Mouse (Mus musculus): ENCODE results near the gene Hic2. TPM values are rescaled to one million over a fixed set of nuclear protein-coding genes. Genes with fewer than 3 reads are reported as not detected.

Gene Hic2
- total and polyA plus RNA-seq, 3 experiments = 5.9 to 9.5 TPM; not detected in 1

DNA sequence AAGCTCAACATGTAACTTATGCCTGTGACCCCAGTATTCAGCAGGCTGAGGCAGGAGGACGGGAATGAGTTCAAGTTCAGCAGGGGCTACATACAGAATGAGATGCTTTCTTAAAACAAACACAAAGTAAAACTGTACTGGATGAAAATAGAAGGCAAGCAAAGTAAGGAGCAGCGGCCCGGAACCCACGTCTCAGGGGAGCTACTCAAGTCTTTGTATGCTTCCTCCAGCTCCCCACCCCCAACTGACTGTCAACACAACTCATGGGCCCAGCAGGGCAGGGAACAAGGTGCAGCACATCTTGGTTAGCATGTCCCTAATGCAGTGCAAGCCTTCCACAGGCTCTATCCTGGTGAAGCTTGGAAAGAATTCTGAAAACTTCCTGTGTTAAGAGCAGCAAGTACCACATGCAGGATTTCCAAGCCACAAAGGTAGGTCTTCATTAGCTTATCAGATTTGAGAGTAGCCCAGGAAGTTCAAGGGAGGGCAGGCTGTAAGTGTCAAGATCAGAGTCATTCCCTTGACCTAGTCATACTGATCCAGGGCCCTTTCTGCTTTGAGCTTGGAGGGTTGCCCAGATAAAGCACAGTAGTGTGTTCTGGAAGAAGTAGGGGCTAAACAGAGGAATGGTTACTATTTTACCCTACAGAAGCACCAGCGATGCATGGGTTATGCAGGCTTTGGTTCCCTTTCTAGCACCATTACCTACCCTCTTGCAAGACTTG is 70.3 kb downstream of the Hic2 start:
- no peak for DNase-seq (ENCODE audit: low read depth, low spot score)
- no peak overlapping the region for H3K4me3 ChIP-seq (ENCODE audit: control insufficient read depth in 1 of 2, insufficient read depth in 1 of 2, low read depth in 2 of 2, low read length in 2 of 2)

DNA sequence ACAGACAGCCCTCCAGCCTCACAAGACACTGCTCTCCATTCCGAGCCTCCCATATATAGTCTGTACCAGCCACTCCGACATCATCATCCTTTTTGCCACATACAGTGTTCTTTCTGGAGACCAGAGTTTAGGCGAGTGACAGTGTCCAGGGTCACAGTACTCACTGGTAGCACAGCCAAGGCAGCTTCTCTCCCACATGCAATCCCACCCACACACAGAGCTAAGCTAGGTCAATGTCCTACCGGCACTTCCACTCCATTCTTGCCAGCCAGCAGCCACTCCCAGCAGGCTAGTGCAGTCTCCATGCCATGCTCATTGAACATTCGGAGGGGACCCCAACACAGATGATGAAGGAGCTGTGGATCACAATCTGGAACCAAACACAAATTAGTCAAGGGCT is 74.1 kb downstream of the Hic2 start:
- Histone ChIP-seq H3K9ac (ENCODE audit: control insufficient read depth, low read depth, low read length, poor library complexity, severe bottlenecking) (no peak overlapping the region), H3K79me2 (ENCODE audit: control insufficient read depth, insufficient read depth, low read length, poor library complexity) (no peaks in the 10 kb centered on the region), H3K36me3 (ENCODE audit: control insufficient read depth in 1 of 2, insufficient read depth in 2 of 2, low read length in 2 of 2) (peaks cover 0 to 1% of the 10 kb centered on the region in 2 experiments; a peak in 2 of 4 replicates)

More for the DNA sequence above, 70.3 kb downstream of the Hic2 start:
- Histone ChIP-seq H3K79me2 (ENCODE audit: control insufficient read depth, insufficient read depth, low read length, poor library complexity) (no peaks in the 10 kb centered on the region), H3K27ac (ENCODE audit: control insufficient read depth, low read depth, low read length) (no peak overlapping the region), H3K27me3 (ENCODE audit: control insufficient read depth in 1 of 2, insufficient read depth in 2 of 2, low read length in 2 of 2) (no peaks in the 10 kb centered on the region), H3K36me3 (ENCODE audit: control insufficient read depth in 1 of 2, insufficient read depth in 2 of 2, low read length in 2 of 2) (peaks cover 0 to 3% of the 10 kb centered on the region in 2 experiments; a peak in 2 of 4 replicates), H3K9ac (ENCODE audit: control insufficient read depth, low read depth, low read length, poor library complexity, severe bottlenecking) (no peak overlapping the region), H3K4me1 (ENCODE audit: control insufficient read depth in 1 of 2, insufficient read depth in 2 of 2, low read length in 2 of 2) (no peaks in the 10 kb centered on the region), H3K9me3 (replicated peaks; ENCODE audit: insufficient read depth, low read length) (no peaks in the 10 kb centered on the region)
- TF ChIP-seq MAFK (IDR thresholded peaks at IDR 0.05; ENCODE audit: borderline replicate concordance, low read depth, low read length) (no peak), JUND (IDR thresholded peaks at IDR 0.05; ENCODE audit: low read depth, low read length) (no peak), RCOR1 (IDR thresholded peaks at IDR 0.05; ENCODE audit: low read depth, low read length) (no peak), POLR2AphosphoS2 (IDR thresholded peaks at IDR 0.05; ENCODE audit: low read length) (no peak), MYB (IDR thresholded peaks at IDR 0.05; ENCODE audit: low read depth, low read length) (no peak), GATA1 (IDR thresholded peaks at IDR 0.05; ENCODE audit: low read depth, low read length) (no peak)

DNA sequence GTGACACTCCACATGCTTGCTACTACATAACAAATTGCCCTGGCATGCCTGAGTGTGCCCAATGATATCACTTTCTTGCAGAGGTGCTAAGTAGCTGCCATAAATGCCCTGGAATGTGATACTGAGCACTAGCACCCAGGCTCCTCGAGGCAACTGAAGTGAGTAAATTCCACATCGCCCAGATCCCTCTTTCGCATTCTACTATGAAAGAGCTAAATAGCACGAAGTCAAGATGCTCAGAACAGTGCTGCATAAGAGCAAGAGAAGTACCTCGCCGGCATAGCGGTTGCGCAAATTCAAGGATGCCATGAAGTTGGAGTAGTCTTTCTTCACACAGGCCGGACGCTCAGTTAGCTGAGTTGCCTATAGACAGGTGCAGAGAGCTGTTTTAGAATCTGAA is 75.7 kb downstream of the Hic2 start:
- H3K9ac ChIP-seq (ENCODE audit: control insufficient read depth, low read depth, low read length, poor library complexity, severe bottlenecking) = no peak overlapping the region
- H3K4me1 ChIP-seq (ENCODE audit: control insufficient read depth in 1 of 2, insufficient read depth in 2 of 2, low read length in 2 of 2) = no peaks in the 10 kb centered on the region
- H3K36me3 ChIP-seq (ENCODE audit: control insufficient read depth in 1 of 2, insufficient read depth in 2 of 2, low read length in 2 of 2) = no peaks in the 10 kb centered on the region; a peak in 1 of 4 replicates
- no peaks in the 10 kb centered on the region for H3K27me3 ChIP-seq (ENCODE audit: control insufficient read depth in 1 of 2, insufficient read depth in 2 of 2, low read length in 2 of 2)
- H3K79me2 ChIP-seq (ENCODE audit: control insufficient read depth, insufficient read depth, low read length, poor library complexity) = no peaks in the 10 kb centered on the region
- H3K9me3 ChIP-seq (replicated peaks; ENCODE audit: insufficient read depth, low read length) = no peaks in the 10 kb centered on the region
- no peak for DNase-seq (ENCODE audit: low read depth, low spot score)
- H3K27ac ChIP-seq (ENCODE audit: control insufficient read depth, low read depth, low read length) = no peak overlapping the region
- TF ChIP-seq CHD2 (IDR thresholded peaks at IDR 0.05; ENCODE audit: low read length) = no peak
- no peak for TF ChIP-seq ELF1 (IDR thresholded peaks at IDR 0.05; ENCODE audit: low read depth, low read length)
- TF ChIP-seq MXI1 (IDR thresholded peaks at IDR 0.05; ENCODE audit: low read depth, low read length) = no peak
- TF ChIP-seq KAT2A (conservative IDR thresholded peaks at IDR 0.05; ENCODE audit: low read depth, low read length) = no peak
- no peak for TF ChIP-seq CTCF (IDR thresholded peaks at IDR 0.05 in 2 of 3, conservative IDR thresholded peaks at IDR 0.05 in 1 of 3; ENCODE audit: control insufficient read depth in 1 of 3, insufficient read depth in 1 of 3, low read depth in 2 of 3, low read length in 3 of 3, poor library complexity in 1 of 3, severe bottlenecking in 1 of 3)
- H3K4me3 ChIP-seq (ENCODE audit: control insufficient read depth in 1 of 2, insufficient read depth in 1 of 2, low read depth in 2 of 2, low read length in 2 of 2) = no peak overlapping the region

More for the DNA sequence above, 74.1 kb downstream of the Hic2 start:
- Histone ChIP-seq H3K27ac (ENCODE audit: control insufficient read depth, low read depth, low read length) (no peak overlapping the region), H3K9me3 (replicated peaks; ENCODE audit: insufficient read depth, low read length) (no peaks in the 10 kb centered on the region), H3K4me3 (ENCODE audit: control insufficient read depth in 1 of 2, insufficient read depth in 1 of 2, low read depth in 2 of 2, low read length in 2 of 2) (no peak overlapping the region), H3K27me3 (ENCODE audit: control insufficient read depth in 1 of 2, insufficient read depth in 2 of 2, low read length in 2 of 2) (no peaks in the 10 kb centered on the region), H3K4me1 (ENCODE audit: control insufficient read depth in 1 of 2, insufficient read depth in 2 of 2, low read length in 2 of 2) (no peaks in the 10 kb centered on the region)
- no peak for TF ChIP-seq ZNF384 (IDR thresholded peaks at IDR 0.05; ENCODE audit: low read depth, low read length)
- TF ChIP-seq GATA1 (IDR thresholded peaks at IDR 0.05; ENCODE audit: low read depth, low read length) = no peak
- no peak for TF ChIP-seq MAFK (IDR thresholded peaks at IDR 0.05; ENCODE audit: borderline replicate concordance, low read depth, low read length)
- no peak for TF ChIP-seq CHD2 (IDR thresholded peaks at IDR 0.05; ENCODE audit: low read length)
- no peak for TF ChIP-seq RCOR1 (IDR thresholded peaks at IDR 0.05; ENCODE audit: low read depth, low read length)
- TF ChIP-seq NELFE (IDR thresholded peaks at IDR 0.05; ENCODE audit: low read depth, low read length) = no peak
- TF ChIP-seq POLR2A (IDR thresholded peaks at IDR 0.05; ENCODE audit: control insufficient read depth in 1 of 2, insufficient read depth in 1 of 2, low read depth in 1 of 2, low read length in 2 of 2, poor library complexity in 1 of 2) = no peak
- no peak for TF ChIP-seq TCF12 (IDR thresholded peaks at IDR 0.05; ENCODE audit: low read depth, low read length)
- no peak for TF ChIP-seq MAX (IDR thresholded peaks at IDR 0.05; ENCODE audit: low read length)
- TF ChIP-seq TAL1 (IDR thresholded peaks at IDR 0.05; ENCODE audit: low read length) = no peak
- no peak for TF ChIP-seq SMC3 (IDR thresholded peaks at IDR 0.05; ENCODE audit: low read depth, low read length)
- no peak for TF ChIP-seq HCFC1 (IDR thresholded peaks at IDR 0.05; ENCODE audit: low read depth, low read length)
- TF ChIP-seq KAT2A (conservative IDR thresholded peaks at IDR 0.05; ENCODE audit: low read depth, low read length) = no peak
- no peak for TF ChIP-seq ZC3H11A (IDR thresholded peaks at IDR 0.05; ENCODE audit: low read depth, low read length)
- no peak for TF ChIP-seq NRF1 (IDR thresholded peaks at IDR 0.05; ENCODE audit: insufficient read depth, low read depth, low read length, poor library complexity, severe bottlenecking)
- no peak for TF ChIP-seq ZKSCAN1 (IDR thresholded peaks at IDR 0.05; ENCODE audit: low read depth, low read length)
- TF ChIP-seq CHD1 (IDR thresholded peaks at IDR 0.05; ENCODE audit: low read depth, low read length) = no peak
- no peak for DNase-seq (ENCODE audit: low read depth, low spot score)
